Mouse (Mus musculus) gonadal fat pad, adult 2 months (tissue): ENCODE data around the gene Notch3. TPM values are rescaled to one million over a fixed set of nuclear protein-coding genes. Genes with fewer than 3 reads are reported as not detected.

Source experiments
- DNase-seq: peaks from one replicate; pipeline ENCODE4 v3.0.0-alpha.2; 2012; ENCODE audit warnings: low read depth
- polyA plus RNA-seq: library from polyadenylated mRNA; depleted of rRNA; stranded (reverse); fragments of >200 nt; gene quantifications from 2 replicates; pipeline ENCODE4 v1.2.3, GENCODE M21; 2012

Gene Notch3
- polyA plus RNA-seq, 1 experiment = 41.7 TPM

DNA sequence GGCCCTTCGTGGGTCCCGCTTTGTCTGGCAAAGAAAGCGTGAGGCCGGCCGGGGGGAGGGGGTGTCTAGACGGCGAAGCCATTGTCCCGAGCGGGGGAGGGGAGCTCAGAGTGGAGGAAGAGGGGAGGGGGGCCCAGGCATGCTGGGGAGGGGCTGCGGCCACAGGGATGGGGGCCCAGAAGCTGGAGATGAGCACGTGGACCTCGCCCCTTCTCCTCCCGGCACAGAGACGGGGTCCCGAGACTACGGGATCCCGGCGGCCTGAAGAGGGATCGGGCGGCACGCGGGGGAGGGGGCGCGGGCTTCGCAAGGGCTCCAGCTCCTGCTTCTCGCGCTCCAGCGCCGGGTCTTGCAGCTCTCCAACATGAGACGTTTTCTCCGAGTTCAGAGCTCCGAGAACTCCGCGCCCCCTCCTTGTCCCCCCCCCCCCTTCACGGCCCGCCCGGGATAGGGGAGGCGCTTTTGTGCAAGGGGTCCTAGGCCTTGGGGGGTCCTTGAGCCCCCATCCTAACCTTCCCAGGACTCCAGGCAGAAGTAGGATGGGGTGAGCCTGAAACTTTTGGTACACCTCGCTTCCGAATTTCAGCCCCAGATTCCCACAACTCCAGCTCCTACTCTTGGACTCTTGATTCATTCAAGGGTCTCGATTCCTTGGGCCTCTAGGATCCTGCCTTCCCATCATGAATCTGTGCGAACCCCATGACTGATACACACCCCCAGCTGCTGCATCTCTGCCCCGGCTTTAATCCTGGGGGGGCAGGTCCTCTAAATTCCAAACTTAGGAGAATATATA is 653 bp downstream of the Notch3 start:
- DNase-seq = no peak

DNA sequence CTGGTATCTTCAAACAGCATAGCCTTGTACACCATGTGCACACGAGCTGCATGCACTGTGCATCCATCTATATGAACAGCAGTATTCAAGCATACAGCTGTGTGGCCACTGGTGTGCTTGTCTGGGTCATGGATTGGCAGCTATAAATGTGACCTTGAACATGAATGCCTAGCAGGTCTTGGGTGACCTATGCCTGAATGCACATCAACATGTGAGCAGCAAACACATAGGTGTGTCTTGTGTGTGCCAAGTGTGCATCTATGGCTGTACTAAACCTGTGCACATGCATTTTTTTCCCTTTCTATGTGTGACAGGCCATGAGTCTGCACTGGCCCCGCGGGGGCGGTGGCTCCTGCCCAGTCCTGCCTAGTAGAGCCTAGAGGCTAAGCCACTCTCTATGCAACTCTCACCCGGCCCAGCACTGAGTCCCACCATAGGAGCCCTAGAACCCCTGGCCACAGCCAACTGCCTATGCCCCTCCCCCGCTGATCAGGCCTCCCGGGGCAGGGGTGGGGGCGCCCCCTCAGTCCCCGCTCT is 1.3 kb downstream of the Notch3 start:
- no peak for DNase-seq

DNA sequence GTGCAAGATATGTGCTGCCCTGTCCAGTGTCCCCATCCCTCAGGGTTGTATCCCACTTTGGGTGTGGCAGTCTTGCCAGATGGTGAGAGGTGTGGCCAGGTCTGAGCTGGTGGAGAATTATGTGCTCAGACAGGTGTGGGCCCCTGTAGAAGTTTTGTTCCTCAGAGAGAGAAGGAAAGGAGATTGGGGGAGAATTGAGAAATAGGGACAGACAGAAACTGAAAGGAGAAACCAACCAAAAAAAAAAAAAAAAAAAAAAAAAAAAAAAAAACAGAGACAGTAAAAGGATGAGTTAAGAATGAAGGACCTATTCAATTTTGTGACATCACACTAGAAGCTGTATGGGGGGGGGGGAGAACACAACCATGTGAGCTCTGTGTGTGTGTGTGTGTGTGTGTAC is 1.9 kb downstream of the Notch3 start:
- no peak for DNase-seq

DNA sequence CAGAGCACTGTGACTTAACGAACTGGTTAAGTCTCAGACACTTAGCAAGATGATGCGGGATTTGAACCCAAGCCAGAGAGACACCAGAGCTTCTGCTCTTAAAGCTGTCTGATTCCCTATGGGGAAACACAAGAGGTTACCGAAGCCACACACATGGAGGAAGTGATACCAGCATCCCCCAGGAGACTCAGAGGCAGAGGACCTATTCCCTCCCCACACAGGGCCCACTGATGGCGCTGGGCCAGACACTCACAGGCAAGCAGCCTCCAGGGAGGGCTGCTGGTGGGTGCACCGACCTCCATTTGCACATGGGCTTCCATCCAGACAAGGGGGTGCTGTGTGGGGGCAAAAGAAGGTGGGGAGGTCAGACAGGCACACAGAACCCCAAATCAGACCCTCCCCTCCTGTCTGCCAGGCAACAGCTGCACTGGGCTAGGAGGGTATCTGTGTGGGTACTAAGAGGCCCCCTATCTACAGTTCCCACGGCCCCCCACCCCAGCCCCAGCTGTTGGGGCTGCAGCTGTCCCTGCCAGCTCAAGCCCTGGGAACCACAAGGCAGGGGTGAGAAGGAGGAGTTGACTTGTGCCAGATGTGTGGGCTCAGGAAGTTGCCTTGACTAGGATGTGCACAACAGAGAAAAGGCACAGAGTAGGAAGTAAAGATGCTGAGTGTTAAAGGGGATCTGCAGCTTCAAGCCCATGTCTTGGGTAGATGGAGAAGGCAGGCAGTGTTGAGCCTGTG is 2.6 kb downstream of the Notch3 start:
- DNase-seq = no peak

DNA sequence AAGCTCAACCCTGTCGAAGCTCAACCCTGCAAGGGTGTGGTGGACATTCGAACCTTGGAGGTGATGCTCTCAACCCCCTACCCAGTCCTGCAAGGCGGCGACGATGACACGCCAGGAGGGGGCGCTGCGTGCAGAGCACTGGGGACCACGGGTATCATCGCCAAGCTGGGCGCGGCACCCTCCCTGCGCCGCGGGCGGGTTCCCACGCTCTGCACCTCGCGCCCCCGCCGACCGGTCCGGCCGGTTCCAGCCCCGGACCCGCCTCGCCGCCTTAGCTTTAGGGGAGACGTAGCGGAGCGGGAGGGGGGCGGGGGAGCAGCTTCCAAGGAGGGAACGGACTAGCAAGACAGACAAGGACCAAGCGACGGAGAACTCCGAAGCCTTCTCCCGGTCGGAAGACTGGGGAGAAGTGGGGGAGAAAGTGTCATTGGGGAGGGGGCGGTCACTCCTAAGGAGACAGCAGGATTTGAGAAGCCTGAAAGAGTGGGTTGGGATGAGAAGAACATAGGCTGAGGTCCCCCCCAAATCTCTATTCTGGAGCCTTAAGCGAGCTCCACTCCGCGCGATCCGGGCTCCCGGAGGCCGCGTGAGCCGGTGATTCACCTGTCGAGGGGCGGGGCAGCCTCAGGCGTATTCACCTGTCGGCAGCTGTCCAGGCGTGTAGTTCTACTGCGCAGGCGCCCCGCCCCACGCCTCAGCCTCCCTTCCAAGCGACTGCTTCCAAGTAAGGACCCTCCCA is 4.4 kb downstream of the Notch3 start:
- no peak for DNase-seq

DNA sequence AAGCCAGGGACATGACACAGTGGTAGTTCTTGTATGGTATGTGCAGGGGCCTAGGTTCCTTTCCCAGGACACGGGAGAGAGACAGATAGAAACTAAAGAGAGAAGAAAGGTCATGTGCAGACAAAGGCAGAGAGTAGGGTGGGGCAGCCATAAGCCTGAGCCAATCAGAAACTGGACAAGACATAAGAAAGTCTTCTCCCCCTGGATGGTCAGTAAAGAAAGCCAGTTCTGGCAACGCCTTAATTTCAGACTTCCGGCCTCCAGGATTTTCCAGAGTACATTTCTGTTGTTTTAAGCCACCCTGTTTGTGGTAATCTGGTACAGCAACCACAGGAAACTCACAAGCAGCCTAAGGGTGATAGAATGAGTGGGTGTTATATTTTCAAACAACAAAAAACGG is 5.8 kb downstream of the Notch3 start:
- DNase-seq = no peak

DNA sequence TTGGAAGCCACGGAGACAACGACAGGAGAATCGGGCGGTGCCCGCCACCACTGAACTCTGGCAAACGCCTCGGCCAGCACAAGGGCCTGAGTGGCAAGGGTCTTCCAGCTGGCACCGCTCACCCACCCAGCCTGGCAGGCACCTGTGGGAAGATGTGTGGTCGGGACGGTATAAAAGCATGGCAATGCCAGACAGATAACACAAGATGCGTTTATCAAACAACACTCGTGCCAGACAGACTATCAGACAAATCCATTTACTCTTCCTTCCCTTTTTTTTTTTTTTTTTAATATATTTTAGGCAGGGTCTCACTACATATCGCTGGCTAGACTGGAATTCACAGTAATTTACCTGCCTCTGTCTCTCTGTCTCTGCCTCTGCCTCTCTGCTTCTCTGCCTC is 7.8 kb downstream of the Notch3 start:
- DNase-seq = no peak

DNA sequence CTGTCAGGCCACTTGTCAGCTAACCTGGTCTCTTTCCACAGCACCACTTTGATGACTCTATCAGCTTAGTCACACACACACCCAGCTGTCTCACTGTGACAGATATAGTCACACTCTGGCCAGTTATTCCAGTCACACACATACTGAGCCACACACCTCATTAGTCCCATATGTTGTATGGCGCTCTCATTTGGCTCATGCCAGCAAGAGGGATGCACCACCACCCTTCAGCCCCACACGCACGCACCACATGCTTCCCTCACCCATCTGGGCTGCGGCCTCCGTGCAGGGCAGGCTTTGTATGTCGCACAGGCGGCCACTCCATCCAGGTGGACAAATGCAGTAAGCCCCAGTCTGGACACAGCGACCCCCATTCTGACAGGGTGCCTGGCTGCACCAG is 19.9 kb downstream of the Notch3 start:
- DNase-seq = no peak

DNA sequence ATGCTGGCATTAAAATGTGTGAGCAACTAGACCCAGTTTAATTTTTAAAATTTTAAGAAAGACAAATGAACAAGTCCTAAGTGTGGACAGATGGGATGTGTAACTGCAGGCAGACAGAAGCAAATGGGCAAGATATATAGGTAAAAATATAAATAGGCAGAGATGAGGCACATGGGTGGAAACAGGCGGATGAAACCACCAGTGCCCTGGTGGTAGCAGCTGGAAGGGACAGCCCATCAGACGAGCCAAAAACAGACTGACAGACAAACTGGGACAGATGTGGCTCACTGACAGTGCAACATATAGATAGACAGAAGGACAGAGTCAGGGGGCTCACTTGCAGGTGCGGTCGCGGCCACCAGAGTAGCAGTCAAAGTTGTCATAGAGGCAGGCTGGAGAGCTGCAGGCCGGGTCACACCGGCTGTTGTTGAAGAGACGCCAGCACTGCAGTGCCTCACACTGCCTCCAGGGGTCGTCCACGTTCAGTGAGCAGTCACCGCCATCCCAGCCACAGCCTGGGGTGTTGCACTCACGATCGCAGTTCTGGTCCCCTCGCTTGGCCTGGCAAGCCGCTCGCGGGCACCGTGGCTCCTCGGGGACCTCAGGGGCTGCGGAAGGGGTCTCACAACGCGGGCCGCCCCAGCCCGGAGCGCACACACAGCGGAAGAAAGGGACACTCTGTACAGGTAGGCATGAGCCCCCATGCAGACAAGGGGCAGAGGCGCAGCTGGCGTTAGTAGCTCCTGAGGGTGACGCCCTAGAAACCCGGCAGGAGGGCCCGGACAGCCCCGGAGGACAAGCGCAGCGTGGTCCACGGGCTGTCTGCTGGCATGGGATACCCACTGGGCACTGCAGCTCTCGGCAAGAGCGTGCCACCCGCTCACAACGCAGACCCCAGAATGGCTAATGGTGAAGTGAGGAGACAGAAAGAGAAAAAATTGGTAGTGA is 23.5 kb downstream of the Notch3 start:
- no peak for DNase-seq

DNA sequence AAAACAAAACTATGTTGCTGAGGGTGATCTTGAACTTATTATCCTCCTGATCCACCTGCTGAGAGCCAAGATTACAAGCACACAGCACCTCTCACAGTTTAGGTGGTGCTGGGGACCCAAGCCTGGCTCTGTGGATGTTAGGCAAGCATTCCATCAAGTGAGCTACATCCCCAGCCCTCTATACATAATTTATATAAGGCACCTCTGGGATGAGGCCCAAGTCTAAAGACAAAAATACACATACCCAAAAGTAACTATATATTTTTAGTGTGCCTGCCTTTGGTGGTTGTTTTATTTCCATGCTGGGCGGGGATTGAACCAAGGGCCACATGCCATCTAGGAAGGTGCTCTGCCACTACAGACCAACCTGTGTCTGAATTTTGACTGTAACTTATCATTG is 24.4 kb downstream of the Notch3 start:
- no peak for DNase-seq

DNA sequence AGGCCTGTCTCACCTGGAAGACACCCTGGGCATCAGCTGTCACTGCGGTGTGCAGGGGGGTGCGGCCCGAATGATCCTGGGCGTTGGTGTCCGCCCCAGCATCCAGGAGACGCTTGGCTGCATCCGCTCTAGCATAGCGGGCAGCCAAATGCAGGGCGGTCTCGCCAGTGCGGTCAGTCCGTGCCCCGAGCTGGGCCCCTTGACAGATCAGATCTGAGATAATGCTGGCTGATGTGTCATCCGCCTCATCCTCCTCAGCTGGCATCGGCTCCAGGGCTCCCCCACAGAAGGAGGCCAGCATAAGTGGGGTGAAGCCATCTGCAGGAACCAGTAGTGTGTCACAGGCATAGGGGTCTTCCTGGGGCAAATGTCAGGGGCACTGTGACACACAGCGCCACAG is 33.3 kb downstream of the Notch3 start:
- DNase-seq = no peak

DNA sequence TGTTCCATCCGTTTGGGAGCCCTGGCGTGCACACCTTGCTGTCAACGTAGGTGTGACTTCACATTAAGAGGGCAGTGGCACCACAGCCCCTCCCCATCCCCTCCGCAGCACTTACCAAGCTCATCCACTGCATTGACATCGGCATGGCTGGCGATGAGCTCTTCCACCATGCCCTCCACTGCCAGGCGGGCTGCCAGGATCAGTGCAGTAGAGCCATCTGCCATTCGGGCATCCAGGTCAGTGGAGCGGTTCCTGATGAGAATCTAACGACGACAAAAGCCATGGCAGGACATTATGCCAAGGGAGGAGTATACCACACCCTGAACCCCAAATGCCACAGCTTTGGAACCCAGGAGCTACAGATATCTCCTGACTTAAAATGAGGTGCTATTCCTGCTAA is 34.6 kb downstream of the Notch3 start:
- DNase-seq = no peak

DNA sequence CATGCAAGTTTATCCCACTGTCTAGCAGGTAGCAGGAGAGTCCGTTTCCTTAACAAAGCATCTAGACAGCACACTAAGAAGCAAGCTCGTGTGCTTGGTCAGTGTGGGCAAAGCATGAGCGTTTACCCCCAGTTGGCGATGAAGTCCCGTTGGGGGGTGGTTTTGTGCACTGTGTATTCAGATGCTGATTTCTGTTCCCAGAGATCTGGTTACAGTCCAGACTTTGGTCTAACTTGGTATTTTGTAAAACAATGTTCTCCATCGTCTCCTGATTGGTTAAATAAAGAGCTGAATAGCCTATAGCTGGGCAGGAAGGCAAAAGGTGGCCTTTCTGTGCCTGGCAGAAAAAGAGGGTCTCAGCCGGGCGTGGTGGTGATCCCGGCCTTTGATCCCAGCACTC is 36.1 kb downstream of the Notch3 start:
- no peak for DNase-seq

DNA sequence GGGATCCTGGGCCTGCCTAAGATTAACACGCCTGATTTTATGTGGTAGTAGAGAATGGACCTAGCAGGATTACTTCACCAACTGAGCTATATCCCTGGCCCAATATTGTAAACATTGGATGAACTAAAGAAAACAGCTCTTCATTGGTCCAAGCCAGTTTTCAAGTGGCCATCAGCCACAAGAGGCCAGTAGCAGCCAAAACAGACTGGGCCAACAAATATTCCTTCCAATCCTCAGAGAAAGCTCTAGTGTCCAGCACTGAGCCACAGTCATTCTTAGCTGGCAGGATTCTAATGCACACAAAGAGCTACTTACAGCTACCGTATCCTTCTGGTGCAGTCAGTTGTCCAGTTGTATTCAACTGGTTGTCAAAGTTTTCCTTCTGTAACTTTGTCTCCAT is 39.5 kb downstream of the Notch3 start:
- DNase-seq = no peak

DNA sequence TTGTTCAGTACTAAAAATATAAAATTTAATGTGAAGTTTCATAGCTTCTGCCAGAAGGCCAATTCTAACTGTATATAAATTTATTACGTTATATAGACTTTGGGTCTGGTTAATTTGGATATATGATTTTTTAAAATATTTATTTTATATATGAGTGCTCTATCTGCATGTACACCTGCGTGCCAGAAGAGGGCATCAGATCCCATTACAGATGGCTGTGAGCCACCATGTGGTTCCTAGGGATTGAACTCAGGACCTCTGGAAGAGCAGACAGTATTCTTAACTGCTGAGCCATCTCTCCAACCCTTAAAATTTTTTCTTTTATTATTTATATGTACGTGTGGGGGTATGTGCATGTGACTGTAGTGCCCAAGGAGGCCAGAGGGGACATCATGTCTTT is 41.2 kb downstream of the Notch3 start:
- no peak for DNase-seq

DNA sequence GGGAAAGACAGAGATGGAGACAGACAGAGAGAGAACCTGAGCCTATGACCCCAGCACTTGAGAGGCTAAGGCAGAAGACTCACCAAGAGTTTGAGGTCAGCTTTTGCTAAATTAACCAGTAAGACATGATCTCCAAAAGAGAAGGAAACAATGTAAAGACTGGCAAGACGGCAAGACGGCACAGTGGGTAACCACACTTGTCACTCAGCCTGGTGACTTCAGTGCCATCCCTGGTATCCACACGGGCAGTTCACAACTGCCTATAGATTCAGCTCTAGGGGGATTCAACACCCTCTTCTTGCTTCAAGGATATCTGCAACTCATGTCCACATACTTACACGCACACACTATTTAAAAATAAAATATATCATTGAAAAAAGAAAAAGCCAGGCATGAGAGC is 43.1 kb downstream of the Notch3 start:
- DNase-seq = no peak

DNA sequence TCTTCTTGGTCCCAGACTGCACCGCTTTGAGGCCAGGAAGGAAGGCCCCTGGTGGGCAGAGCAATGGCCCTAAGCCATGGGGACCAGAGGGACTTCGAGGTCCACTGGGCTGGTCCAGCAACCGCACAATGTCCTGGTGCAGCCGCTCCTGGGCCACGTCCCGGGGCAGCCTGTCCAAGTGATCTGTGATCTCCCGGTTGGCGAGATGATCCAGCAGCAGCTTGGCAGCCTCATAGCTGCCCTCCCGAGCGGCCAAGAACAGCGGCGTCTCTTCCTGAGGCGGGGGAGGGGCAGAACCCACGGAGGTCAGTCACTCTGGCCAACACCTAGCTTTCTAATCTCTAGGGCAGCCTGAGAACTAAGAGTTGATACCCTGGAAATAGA is 44.1 kb downstream of the Notch3 start:
- DNase-seq = no peak

DNA sequence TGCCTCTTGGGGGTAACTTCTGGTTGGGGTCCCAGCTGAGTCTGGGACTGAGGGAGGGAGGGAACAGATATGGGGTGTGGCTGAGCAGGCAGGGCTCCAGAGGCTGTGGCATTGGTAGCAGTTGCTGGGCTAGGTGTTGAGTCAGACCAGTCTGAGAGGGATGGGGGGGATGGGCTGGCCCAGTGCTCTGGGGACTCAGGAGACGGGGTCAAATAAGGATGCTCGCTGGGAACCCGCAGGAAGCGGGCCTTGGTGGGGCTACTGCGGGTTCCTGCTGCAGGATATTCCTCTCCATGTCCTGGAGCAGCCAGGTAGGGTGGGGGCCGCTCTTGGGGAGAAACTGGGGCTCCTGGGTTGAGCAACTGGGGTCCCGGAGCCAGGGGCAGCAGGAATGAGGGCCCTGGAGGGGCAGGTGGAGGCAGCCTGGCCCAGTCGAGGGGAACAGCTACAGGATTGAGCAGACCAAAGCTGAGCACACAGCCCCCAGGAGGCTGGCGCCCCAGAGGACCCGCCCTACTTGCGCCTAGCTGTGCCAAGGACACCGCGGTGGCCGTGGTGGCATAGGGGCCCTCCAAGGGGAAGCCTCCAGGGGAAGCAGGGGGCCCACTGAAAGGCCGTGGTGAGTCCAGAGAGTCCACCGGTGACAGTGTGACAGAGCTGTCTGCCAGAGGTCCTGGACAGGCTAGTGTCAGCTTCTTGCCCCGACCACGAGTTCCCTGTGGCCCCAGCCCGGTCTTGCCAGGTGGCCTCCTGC is 44.6 kb downstream of the Notch3 start:
- DNase-seq = no peak

DNA sequence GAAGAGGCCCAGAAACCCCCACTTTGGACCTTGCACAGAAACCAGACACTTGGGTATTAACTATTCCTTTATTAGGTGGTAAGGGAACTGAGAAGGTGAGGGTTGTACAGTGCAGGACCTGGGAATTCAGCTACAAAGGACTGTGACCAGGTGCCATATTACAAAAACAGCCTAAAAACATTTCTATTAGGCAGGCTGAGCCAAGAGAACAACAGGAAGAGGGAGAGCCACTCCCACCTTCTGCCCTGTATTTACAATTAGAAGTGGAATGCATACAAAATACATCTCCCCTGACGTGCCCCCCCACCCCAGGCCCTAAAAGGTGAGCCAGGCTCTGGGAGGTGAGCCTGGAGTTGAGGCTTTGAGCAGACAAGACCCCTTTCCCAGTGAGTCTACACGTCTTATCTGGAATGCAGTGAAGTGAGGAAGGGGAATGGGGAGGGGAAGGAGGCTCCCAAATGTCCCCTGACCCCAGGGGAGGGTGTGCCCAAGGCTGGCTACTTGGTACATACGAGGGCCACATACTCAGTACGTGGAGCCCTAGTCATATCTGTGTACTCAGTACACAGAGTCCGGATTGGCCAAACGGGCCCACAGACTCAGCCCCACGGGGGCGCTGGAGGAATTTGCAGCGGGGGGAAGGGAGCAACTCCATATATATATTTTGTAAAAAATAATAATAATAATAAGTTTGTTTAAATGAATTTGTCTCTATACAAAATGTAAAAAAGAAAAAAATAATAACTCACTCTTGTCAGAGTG is 45.7 kb downstream of the Notch3 start:
- no peak for DNase-seq

DNA sequence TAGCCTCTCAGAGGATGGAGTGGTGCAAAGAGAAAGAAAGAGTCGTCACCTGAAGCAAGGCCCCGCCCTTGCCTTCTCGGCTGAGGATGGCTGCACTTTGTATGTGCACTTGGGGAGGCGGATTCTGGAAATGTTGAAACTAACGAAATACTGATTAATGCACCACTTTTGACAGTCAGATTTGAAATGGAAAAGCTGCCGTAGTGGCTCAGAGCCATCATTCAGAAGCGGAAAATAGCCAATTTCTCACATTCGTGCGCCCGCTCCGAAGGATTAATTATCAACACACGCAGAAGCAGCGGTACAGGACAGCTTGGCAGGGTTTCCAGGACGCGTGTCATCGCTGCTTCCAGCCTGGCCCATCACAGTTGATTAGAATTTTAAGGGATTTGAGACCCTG is 47.5 kb downstream of the Notch3 start:
- no peak for DNase-seq
